Mouse (Mus musculus) CH12.LX (cell line): ENCODE measurements around the gene Gm20481. TPM values are rescaled to one million over a fixed set of nuclear protein-coding genes. Genes with fewer than 3 reads are reported as not detected.
A peak's percentile ranks its signal among the peaks of the same experiment; 100 is the strongest.

Source experiments
- DNase-seq: peaks from one replicate; pipeline ENCODE4 v3.0.0-alpha.2; 2013; ENCODE audit errors: extremely low read depth
- H3K27ac ChIP-seq: 2 replicates; pipeline ENCODE4 v1.5.1; 2012; ENCODE audit warnings: low read depth, mild to moderate bottlenecking, control low read depth, moderate library complexity; ENCODE audit not compliant: insufficient read depth
- H3K27me3 ChIP-seq: replicated peaks from 2 replicates; pipeline ENCODE3; 2012; ENCODE audit warnings: inconsistent platforms
- H3K36me3 ChIP-seq, 2 experiments: replicated peaks in 1 of 2; 2 replicates each; pipeline versions ENCODE3 to v1.6.1; 2012; ENCODE audit warnings: inconsistent platforms in 1 of 2, low read length in 1 of 2, mild to moderate bottlenecking in 1 of 2, mixed read lengths in 1 of 2, moderate library complexity in 1 of 2; ENCODE audit not compliant: control insufficient read depth in 1 of 2, insufficient read depth in 1 of 2
- H3K4me1 ChIP-seq, 2 experiments: 2 replicates each; pipeline ENCODE4 v1.6.1; 2012; ENCODE audit warnings: inconsistent platforms in 1 of 2, moderate library complexity in 1 of 2; ENCODE audit not compliant: insufficient read depth in 2 of 2, control insufficient read depth in 1 of 2
- H3K4me2 ChIP-seq: 2 replicates; pipeline ENCODE4 v1.6.1; 2012; ENCODE audit warnings: low read depth, mild to moderate bottlenecking, control low read depth; ENCODE audit not compliant: poor library complexity, insufficient read depth, severe bottlenecking
- H3K4me3 ChIP-seq, 3 experiments: fragments of 150-350 bp in 1 of 3; sonication (generic) in 1 of 3; replicated peaks in 1 of 3; 2 replicates each; pipeline versions ENCODE3 to v1.5.1; 2011 to 2012; ENCODE audit warnings: low read depth in 2 of 3, low read length in 2 of 3, mild to moderate bottlenecking in 2 of 3, moderate library complexity in 2 of 3, control low read depth in 1 of 3, improper control_type of control experiment in 1 of 3, inconsistent platforms in 1 of 3, mixed read lengths in 1 of 3; ENCODE audit not compliant: poor library complexity in 1 of 3
- H3K79me2 ChIP-seq: replicated peaks from 2 replicates; pipeline ENCODE4 v1.6.1; 2012; ENCODE audit warnings: mild to moderate bottlenecking, moderate library complexity; ENCODE audit not compliant: control insufficient read depth, poor library complexity, insufficient read depth, severe bottlenecking; ENCODE audit errors: extremely low read depth
- H3K9ac ChIP-seq: 2 replicates; pipeline ENCODE4 v1.6.1; 2012; ENCODE audit warnings: low read depth, mild to moderate bottlenecking, control low read depth, moderate library complexity; ENCODE audit not compliant: insufficient read depth
- H3K9me3 ChIP-seq: replicated peaks from 2 replicates; pipeline ENCODE3; 2012; ENCODE audit warnings: low read length, inconsistent platforms, mixed read lengths
- BHLHE40 ChIP-seq: IDR thresholded peaks from 2 replicates; pipeline ENCODE4 v1.6.1; 2011; ENCODE audit warnings: mild to moderate bottlenecking, low read depth, low read length, improper control_type of control experiment
- CHD1 ChIP-seq: IDR thresholded peaks from 2 replicates; pipeline ENCODE4 v1.6.1; 2012; ENCODE audit warnings: low read depth, low read length, improper control_type of control experiment, inconsistent platforms
- CHD2 ChIP-seq: IDR thresholded peaks from 2 replicates; pipeline ENCODE4 v1.6.1; 2011; ENCODE audit warnings: low read length, improper control_type of control experiment
- CTCF ChIP-seq, 2 experiments: IDR thresholded peaks in 1 of 2; conservative IDR thresholded peaks in 1 of 2; 2 replicates each; pipeline ENCODE4 v1.5.1; 2011 to 2012; ENCODE audit warnings: low read depth in 2 of 2, low read length in 2 of 2, improper control_type of control experiment in 1 of 2, inconsistent platforms in 1 of 2, mild to moderate bottlenecking in 1 of 2, moderate library complexity in 1 of 2
- E2F4 ChIP-seq: IDR thresholded peaks from 2 replicates; pipeline ENCODE4 v1.6.1; 2011; ENCODE audit warnings: low read depth, low read length, improper control_type of control experiment; ENCODE audit not compliant: insufficient replicate concordance
- ELF1 ChIP-seq: IDR thresholded peaks from 2 replicates; pipeline ENCODE4 v1.6.1; 2014; ENCODE audit warnings: low read depth, mild to moderate bottlenecking, inconsistent platforms, low read length, improper control_type of control experiment
- EP300 ChIP-seq: IDR thresholded peaks from 2 replicates; pipeline ENCODE4 v1.6.1; 2011; ENCODE audit warnings: low read length, improper control_type of control experiment
- ETS1 ChIP-seq: conservative IDR thresholded peaks from 2 replicates; pipeline ENCODE4 v1.6.1; 2012; ENCODE audit warnings: low read depth, mild to moderate bottlenecking, inconsistent platforms, low read length, improper control_type of control experiment, moderate library complexity
- GABPA ChIP-seq: IDR thresholded peaks from 2 replicates; pipeline ENCODE4 v1.6.1; 2012; ENCODE audit warnings: low read depth, low read length, improper control_type of control experiment, inconsistent platforms; ENCODE audit not compliant: insufficient replicate concordance
- HCFC1 ChIP-seq: IDR thresholded peaks from 2 replicates; pipeline ENCODE4 v1.6.1; 2012; ENCODE audit warnings: low read depth, mild to moderate bottlenecking, inconsistent platforms, low read length, improper control_type of control experiment
- IRF4 ChIP-seq: IDR thresholded peaks from 2 replicates; pipeline ENCODE4 v1.6.1; 2014; ENCODE audit warnings: low read depth, mild to moderate bottlenecking, inconsistent platforms, low read length, improper control_type of control experiment
- JUN ChIP-seq: IDR thresholded peaks from 2 replicates; pipeline ENCODE4 v1.6.1; 2011; ENCODE audit warnings: low read depth, mild to moderate bottlenecking, low read length, improper control_type of control experiment, moderate library complexity; ENCODE audit not compliant: insufficient read depth
- JUND ChIP-seq: conservative IDR thresholded peaks from 2 replicates; pipeline ENCODE4 v1.6.1; 2011; ENCODE audit warnings: low read depth, low read length, improper control_type of control experiment
- KAT2A ChIP-seq: IDR thresholded peaks from 2 replicates; pipeline ENCODE4 v1.6.1; 2012; ENCODE audit warnings: low read length, improper control_type of control experiment, inconsistent platforms; ENCODE audit not compliant: insufficient replicate concordance
- MAFK ChIP-seq: IDR thresholded peaks from 2 replicates; pipeline ENCODE4 v1.6.1; 2011; ENCODE audit warnings: low read length, improper control_type of control experiment; ENCODE audit not compliant: insufficient replicate concordance
- MAX ChIP-seq: IDR thresholded peaks from 2 replicates; pipeline ENCODE4 v1.6.1; 2011; ENCODE audit warnings: low read length, improper control_type of control experiment
- MAZ ChIP-seq: IDR thresholded peaks from 2 replicates; pipeline ENCODE4 v1.6.1; 2012; ENCODE audit warnings: low read depth, mild to moderate bottlenecking, inconsistent platforms, low read length, improper control_type of control experiment, moderate library complexity
- MEF2A ChIP-seq: IDR thresholded peaks from 2 replicates; pipeline ENCODE4 v1.6.1; 2014; ENCODE audit warnings: low read depth, mild to moderate bottlenecking, inconsistent platforms, low read length, improper control_type of control experiment, borderline replicate concordance
- MXI1 ChIP-seq: IDR thresholded peaks from 2 replicates; pipeline ENCODE4 v1.6.1; 2011; ENCODE audit warnings: mild to moderate bottlenecking, low read depth, low read length, improper control_type of control experiment
- MYC ChIP-seq: IDR thresholded peaks from 2 replicates; pipeline ENCODE4 v1.6.1; 2011; ENCODE audit warnings: low read depth, mild to moderate bottlenecking, improper control_type of control experiment, low read length
- NELFE ChIP-seq: IDR thresholded peaks from 2 replicates; pipeline ENCODE4 v1.6.1; 2011; ENCODE audit warnings: low read depth, low read length, improper control_type of control experiment
- NRF1 ChIP-seq: IDR thresholded peaks from 2 replicates; pipeline ENCODE4 v1.6.1; 2014; ENCODE audit warnings: low read depth, mild to moderate bottlenecking, inconsistent platforms, low read length, improper control_type of control experiment, moderate library complexity
- PAX5 ChIP-seq: IDR thresholded peaks from 2 replicates; pipeline ENCODE4 v1.6.1; 2012; ENCODE audit warnings: low read length, inconsistent platforms, mixed read lengths
- POLR2A ChIP-seq: IDR thresholded peaks from 2 replicates; pipeline ENCODE4 v1.6.1; 2011; ENCODE audit warnings: low read depth, mild to moderate bottlenecking, improper control_type of control experiment, low read length
- POLR2AphosphoS2 ChIP-seq: IDR thresholded peaks from 2 replicates; pipeline ENCODE4 v1.6.1; 2011; ENCODE audit warnings: low read depth, low read length, improper control_type of control experiment
- RAD21 ChIP-seq: IDR thresholded peaks from 2 replicates; pipeline ENCODE4 v1.6.1; 2011; ENCODE audit warnings: low read depth, mild to moderate bottlenecking, low read length, improper control_type of control experiment, moderate library complexity
- RCOR1 ChIP-seq: conservative IDR thresholded peaks from 2 replicates; pipeline ENCODE4 v1.6.1; 2012; ENCODE audit warnings: low read depth, mild to moderate bottlenecking, inconsistent platforms, low read length, improper control_type of control experiment
- SIN3A ChIP-seq: IDR thresholded peaks from 2 replicates; pipeline ENCODE4 v1.6.1; 2012; ENCODE audit warnings: low read length, improper control_type of control experiment, inconsistent platforms
- SMC3 ChIP-seq: IDR thresholded peaks from 2 replicates; pipeline ENCODE4 v1.6.1; 2011; ENCODE audit warnings: low read depth, low read length, improper control_type of control experiment
- TBP ChIP-seq: conservative IDR thresholded peaks from 2 replicates; pipeline ENCODE4 v1.6.1; 2011; ENCODE audit warnings: low read depth, low read length, improper control_type of control experiment
- TCF12 ChIP-seq: IDR thresholded peaks from 2 replicates; pipeline ENCODE4 v1.6.1; 2014; ENCODE audit warnings: low read depth, mild to moderate bottlenecking, inconsistent platforms, low read length, improper control_type of control experiment
- UBTF ChIP-seq: IDR thresholded peaks from 2 replicates; pipeline ENCODE4 v1.6.1; 2012; ENCODE audit warnings: low read depth, mild to moderate bottlenecking, inconsistent platforms, low read length, improper control_type of control experiment, moderate library complexity
- USF1 ChIP-seq: IDR thresholded peaks from 2 replicates; pipeline ENCODE4 v1.6.1; 2014; ENCODE audit warnings: low read depth, mild to moderate bottlenecking, inconsistent platforms, low read length, improper control_type of control experiment
- USF2 ChIP-seq: conservative IDR thresholded peaks from 2 replicates; pipeline ENCODE4 v1.6.1; 2011; ENCODE audit warnings: low read depth, low read length, improper control_type of control experiment
- ZC3H11A ChIP-seq: IDR thresholded peaks from 2 replicates; pipeline ENCODE4 v1.6.1; 2012; ENCODE audit warnings: low read depth, mild to moderate bottlenecking, inconsistent platforms, low read length, improper control_type of control experiment
- ZKSCAN1 ChIP-seq: IDR thresholded peaks from 2 replicates; pipeline ENCODE4 v1.6.1; 2012; ENCODE audit warnings: low read depth, inconsistent platforms, low read length, improper control_type of control experiment, borderline replicate concordance
- ZMIZ1 ChIP-seq: IDR thresholded peaks from 2 replicates; pipeline ENCODE4 v1.6.1; 2012; ENCODE audit warnings: low read depth, mild to moderate bottlenecking, inconsistent platforms, low read length, improper control_type of control experiment
- ZNF384 ChIP-seq: IDR thresholded peaks from 2 replicates; pipeline ENCODE4 v1.6.1; 2012; ENCODE audit warnings: low read depth, low read length, improper control_type of control experiment, inconsistent platforms
- dilution Hi-C: fragments of 300-500 bp; cut with MboI; formaldehyde crosslinking; loops from 2 replicates; pipeline ENCODE4 v1.14.3; 2020; ENCODE audit warnings: low sequenced_read_pairs; ENCODE audit not compliant: extremely low pct_unique_long_range_greater_than_20kb, extremely low pct_ligation_motif_present
- in situ Hi-C: fragments of 300-500 bp; cut with MboI; formaldehyde crosslinking; loops from 3 replicates; pipeline ENCODE4 v1.14.3; 2019; ENCODE audit warnings: low sequenced_read_pairs, low pct_ligation_motif_present, low pct_unique_long_range_greater_than_20kb, mixed read lengths
- polyA plus RNA-seq: library from polyadenylated mRNA; unstranded; fragments of >175 nt; gene quantifications from 2 replicates; pipeline ENCODE4 v1.2.1, GENCODE M21; 2012; ENCODE audit warnings: low read depth; ENCODE audit not compliant: insufficient read length
- total RNA-seq, 2 experiments: library from RNA; depleted of rRNA; stranded (reverse); fragments of 300-350 nt in 1 of 2; fragments of >200 nt in 1 of 2; gene quantifications; 2 replicates each; pipeline ENCODE4 v1.2.3; 2012 to 2014

Gm20481 gene
- total and polyA plus RNA-seq, 3 experiments = not detected

- TF ChIP-seq HCFC1 (no peak), RCOR1 (0 out of 2 replicates have a peak, but pooled peaks have one; percentile 13), BHLHE40 (peak; percentile 30; the same call in 1 of the 2 replicates), EP300 (no peak), MAX (peak; percentile 62; the same call in 1 of the 2 replicates), UBTF (0 out of 2 replicates have a peak, but pooled peaks have one; percentile 17), CHD2 (no peak), TCF12 (peak; percentile 36; the same call in 1 of the 2 replicates), NELFE (no peak), MXI1 (peak; percentile 51; the same call in 1 of the 2 replicates), ZC3H11A (no peak), IRF4 (0 out of 2 replicates have a peak, but pooled peaks have one; percentile 37), JUND (no peak), MEF2A (no peak), CHD1 (peak; percentile 80; the same call in 1 of the 2 replicates), CTCF (conservative IDR thresholded peaks at IDR 0.05 in 1 of 2, IDR thresholded peaks at IDR 0.05 in 1 of 2; ENCODE audit: low read depth in 2 of 2, low read length in 2 of 2) (no peak), ETS1 (no peak), USF1 (no peak), POLR2AphosphoS2 (no peak), MAZ (no peak), SIN3A (peak; percentile 22; the same call in 1 of the 2 replicates), E2F4 (no peak), KAT2A (0 out of 2 replicates have a peak, but pooled peaks have one; percentile 37), MYC (peak; percentile 79), MAFK (no peak), JUN (no peak), NRF1 (no peak), ZMIZ1 (peak; percentile 56), SMC3 (no peak), POLR2A (peak; percentile 12), ZNF384 (no peak), USF2 (no peak), ELF1 (no peak), RAD21 (no peak), TBP (0 out of 2 replicates have a peak, but pooled peaks have one; percentile 25), ZKSCAN1 (no peak), GABPA (no peak), PAX5 (no peak)
- Histone ChIP-seq H3K4me1 (peaks cover 7 to 8% of the 10 kb centered on the region in 2 experiments; a peak in 3 of 4 replicates), H3K79me2 (peaks cover 36% of the 10 kb centered on the region), H3K27ac (peak overlapping the region; percentile 100), H3K9ac (peak overlapping the region; percentile 100), H3K9me3 (peaks cover 34% of the 10 kb centered on the region), H3K36me3 (peaks cover 48 to 57% of the 10 kb centered on the region in 2 experiments), H3K4me3 (peak overlapping the region; percentile 84 to 94 (median 86)), H3K27me3 (no peaks in the 10 kb centered on the region), H3K4me2 (peak overlapping the region; percentile 14; the same call in 1 of the 2 replicates)
- in situ Hi-C loops = no loop called here
- dilution Hi-C loops = no loop called here
- peak; percentile 58 for DNase-seq
These were observed 31.9 kb downstream of the Gm20481 start for GRCm38 (mm10) chr17:35001452-35002152.
